Mouse (Mus musculus) cerebellum, adult 9-10 months (tissue): ENCODE results near the gene Vmn2r30.
"Not testable (repeated sequence)": the region's sequence is repeated elsewhere in the genome, so short reads cannot be mapped to it uniquely, and the experiment has no call there.

Experiments used
- DNase-seq: peaks from one replicate; pipeline ENCODE4 v3.0.0; 2022

Gene Vmn2r30

DNA sequence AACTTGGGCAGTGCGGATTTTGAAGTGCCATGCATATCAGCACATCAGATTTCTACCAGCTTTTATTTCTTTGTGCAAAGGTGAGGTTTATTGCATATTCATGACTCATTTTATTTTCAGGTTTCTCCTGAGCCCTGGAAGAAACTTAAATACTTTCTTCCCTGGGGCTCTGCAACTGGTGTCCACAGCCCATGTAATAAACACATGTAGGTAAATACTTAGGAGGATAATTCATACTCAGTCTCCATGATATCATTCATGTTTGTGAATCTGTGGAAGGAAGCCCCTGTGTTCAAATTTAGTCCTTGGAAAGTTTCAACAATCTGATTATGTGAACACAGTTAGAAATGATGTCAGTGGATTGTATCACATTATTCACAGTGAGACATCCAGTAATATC is at the start of gene Vmn2r30:
Gene Vmn2r30 (minus strand): TSS at position 101 of the 400 bp plus-strand sequence.
- DNase-seq, result not testable (repeated sequence)

GRCm38 (mm10) chr7:7374431-7374830 is 37.0 kb upstream of the Vmn2r30 start, which contains the start of gene Gm45783:
Gene Gm45783 (minus strand): TSS chr7:7374573.
- DNase-seq, result not testable (repeated sequence)

- DNase-seq, result peak; percentile 80
Measured at GRCm38 (mm10) chr7:7295595-7295994, 41.8 kb downstream of the Vmn2r30 start.

DNA sequence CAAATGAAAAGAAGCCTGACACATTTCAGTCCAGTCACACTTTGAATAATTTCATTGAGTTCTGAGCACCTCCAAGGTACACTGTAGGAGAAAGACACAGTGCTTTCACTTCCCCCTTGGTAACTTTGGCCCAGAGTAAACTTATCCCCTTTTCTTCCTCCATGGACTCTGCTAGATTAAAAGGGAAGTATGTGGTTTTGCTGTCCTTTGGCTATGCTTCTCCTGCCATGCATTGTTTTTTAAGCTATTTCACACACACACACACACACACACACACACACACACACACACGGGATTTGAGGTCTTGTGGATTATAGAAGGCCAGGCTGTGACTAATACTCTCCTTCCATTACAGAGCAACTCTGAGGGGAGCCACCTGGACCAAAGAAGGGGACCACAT is 56.0 kb downstream of the Vmn2r30 start:
- DNase-seq, result no peak

DNA sequence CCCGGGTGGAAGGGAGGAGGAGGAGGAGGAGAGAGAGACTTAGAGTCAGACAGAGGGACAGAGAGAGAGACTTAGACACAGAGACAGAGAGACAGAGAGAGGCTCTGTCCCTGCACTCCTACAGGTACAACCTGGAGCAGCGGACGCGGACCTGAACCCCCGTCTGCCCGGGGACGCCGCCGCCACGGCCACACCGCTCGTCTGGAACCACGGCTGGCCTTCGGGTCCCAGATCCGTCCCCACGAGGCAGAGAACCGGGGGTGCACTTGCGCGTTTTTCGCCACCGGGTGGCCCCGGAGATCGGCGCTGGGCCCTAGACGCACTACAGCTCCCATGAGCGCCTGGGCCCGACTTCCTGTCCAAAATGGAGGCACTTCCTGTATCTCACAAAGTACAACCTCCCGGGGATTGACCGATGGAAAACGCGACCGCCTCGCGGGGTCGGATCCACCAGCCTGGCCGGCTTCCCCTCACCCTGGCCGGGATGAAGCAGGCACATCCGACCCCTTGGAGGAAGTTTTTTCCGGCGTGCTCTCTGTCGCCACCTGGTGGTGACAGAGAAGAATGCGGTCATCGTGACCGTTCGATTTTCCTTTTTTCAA is 59.3 kb downstream of the Vmn2r30 start, which contains the start of gene Gm45844:
Gene Gm45844 (minus strand): TSS at position 324 of the 602 bp plus-strand sequence.
- DNase-seq, result peak; percentile 97

GRCm38 (mm10) chr7:7277556-7277955 is 59.9 kb downstream of the Vmn2r30 start:
- DNase-seq, result not testable (repeated sequence)
